Mouse (Mus musculus) left cerebral cortex, adult 8-10 months (tissue): ENCODE data around the gene Rngtt. TPM values are rescaled to one million over a fixed set of nuclear protein-coding genes. Genes with fewer than 3 reads are reported as not detected.
"Not testable (repeated sequence)": the region's sequence is repeated elsewhere in the genome, so short reads cannot be mapped to it uniquely, and the experiment has no call there.

Experiments used
- DNase-seq, 2 experiments: peaks; one replicate each; pipeline ENCODE4 v3.0.0; 2022; ENCODE audit warnings: low spot score in 2 of 2
- total RNA-seq, 4 experiments: library from RNA; stranded (reverse); gene quantifications; 2 replicates each; pipeline ENCODE4 v1.2.4; 2022

The Rngtt gene
- total RNA-seq, 4 experiments from 2014 or later: 25.7 to 30.2 (median 27.2) TPM

DNA sequence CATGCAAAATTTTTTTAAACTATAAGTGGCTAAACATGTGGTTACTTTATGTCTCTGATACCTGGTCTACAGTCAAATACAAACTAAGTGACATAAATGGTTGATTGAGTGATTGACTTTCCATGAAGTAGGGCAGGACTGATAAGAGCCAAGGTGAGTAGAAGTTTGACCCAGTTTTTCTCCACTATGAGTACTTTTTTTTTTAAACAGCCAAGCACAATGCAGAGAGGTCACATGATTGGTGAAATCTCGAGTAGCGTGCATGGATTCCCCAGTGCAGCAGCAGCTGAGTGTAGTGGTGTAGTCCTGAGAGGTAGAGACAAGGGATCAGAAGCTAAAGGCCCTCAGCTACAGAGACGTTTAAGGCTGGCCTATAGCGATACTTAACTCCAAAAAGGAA is 118.7 kb downstream of the Rngtt start:
- DNase-seq: no peak

DNA sequence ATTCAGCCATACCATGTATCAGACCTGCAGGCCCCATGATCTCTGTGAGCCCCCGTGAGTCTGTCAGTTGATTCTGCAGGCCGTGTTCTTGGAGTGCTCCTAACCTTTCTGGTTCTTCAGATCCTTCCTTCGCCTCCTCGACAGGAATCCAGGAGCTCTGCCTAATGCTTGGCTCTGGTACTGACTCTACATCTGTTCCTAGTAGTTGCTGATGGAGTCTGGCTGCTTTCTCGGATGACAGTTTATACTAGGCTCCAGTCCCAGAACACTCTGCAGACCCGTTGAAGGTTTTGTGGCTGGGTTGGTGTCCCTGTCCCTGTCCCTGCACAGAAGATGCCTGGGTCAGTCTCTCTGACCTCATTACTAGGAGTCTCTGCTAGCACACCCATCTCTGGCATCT is 131.8 kb downstream of the Rngtt start:
- no peak for DNase-seq

DNA sequence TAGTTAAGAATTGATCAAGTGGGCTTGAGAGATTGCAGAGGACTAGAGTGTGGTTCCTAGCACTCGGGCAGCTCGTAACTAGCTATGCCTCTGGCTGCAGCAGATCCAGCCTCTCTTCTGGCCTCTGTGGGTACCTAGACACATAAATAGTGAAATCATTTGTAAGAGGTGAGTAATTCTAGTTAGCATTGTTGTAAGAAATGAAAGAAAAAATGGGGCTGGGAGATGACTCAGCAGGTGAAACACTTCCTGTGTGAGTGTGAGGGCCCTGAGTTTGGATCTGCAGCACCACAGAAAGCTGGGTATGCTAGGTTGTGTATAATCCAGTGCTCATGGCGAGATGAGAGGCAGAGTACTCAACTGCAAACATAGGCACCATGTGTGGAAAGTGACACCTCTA is 136.2 kb downstream of the Rngtt start:
- DNase-seq: no peak

DNA sequence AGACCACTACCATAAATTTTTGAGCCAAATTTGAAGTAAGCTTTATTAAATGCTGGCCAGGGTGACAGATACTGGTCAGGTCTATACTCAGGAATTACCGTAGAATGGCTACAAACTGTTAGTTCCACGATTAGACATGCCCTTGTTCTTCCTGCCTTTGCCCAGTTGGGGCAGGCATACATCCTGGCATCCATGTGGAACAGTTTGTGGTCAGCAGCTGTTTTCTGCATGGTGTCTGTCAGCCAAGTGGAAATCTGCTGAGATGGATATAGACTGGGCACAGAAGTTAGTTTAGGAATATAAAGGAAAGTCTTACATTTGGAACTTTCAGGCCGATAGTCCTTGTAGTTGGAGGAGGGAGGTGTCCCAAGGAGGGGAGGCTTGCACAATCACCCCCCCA is 136.8 kb downstream of the Rngtt start:
- no peak for DNase-seq

DNA sequence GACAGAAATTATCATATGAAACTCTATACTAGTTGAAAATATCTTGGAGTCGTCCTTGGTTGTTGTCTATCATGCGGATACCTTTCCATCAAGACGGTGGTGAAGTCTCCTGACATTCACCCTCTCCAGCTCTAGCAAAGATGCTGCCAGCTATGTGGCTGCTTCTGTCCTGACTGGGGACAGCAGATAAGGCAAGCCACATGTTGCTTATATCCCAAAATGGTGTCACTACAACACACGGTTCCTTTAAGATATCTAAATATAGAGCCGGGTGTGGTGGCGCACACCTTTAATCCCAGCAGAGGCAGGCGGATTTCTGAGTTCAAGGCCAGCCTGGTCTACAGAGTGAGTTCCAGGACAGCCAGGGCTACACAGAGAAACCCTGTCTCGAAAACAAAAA is 140.2 kb downstream of the Rngtt start:
- DNase-seq: not testable (repeated sequence)

DNA sequence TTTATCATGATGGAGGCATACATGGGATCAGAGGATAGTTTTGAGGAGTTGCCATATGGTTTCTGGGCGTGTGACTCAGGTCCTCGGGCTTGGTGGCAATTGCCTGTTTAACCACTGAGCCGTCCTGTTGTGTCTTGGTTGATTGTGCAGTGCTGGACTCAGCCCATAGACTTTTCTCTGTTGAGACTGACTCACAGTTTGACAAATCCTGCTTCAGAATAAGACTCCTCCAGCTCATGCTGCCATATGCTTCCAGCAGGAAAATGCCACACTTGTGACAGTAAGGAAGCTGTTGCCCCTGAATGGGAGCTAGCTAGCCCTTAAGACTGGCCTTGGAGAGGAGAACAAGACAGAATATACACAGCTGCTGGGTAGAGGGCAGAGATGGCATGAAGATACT is 149.7 kb downstream of the Rngtt start:
- DNase-seq: no peak

DNA sequence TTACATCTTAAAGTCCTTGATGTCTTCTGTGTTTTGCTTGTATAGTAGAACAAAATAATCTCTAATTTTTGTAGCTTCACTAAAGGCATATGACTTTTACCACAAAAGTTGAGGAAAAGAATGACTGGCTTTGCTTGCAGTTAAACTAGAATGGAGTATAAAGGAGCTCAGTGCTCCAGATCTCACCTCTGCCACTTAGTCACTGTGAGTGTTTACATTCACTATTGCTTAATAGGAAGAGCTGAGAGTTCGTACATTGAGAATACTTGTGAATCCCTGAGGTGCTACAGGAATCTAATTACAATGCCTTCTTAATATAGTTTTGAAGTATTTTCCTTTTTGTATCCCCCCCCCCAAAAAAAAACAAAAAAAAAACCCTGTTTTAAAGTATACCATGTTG is 154.3 kb downstream of the Rngtt start:
- DNase-seq: no peak

DNA sequence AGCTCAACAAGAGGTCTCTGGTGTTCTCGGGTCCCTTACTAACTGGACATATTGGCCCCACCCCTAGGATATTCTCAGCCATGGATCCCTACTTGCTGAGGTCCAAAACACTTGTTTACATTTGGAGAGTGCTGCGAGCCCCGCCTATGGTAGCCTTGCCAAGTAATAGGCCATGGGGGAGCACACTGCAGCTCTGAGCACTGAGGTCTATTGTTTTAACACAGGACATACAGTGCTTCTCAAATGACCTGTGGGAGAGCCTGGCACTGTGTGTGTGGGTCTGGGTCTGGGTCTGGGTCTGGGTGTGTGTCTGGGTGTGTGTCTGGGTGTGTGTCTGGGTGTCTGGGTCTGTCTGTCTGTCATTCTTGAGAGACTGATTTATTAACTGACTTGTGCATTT is 155.8 kb downstream of the Rngtt start:
- no peak for DNase-seq

DNA sequence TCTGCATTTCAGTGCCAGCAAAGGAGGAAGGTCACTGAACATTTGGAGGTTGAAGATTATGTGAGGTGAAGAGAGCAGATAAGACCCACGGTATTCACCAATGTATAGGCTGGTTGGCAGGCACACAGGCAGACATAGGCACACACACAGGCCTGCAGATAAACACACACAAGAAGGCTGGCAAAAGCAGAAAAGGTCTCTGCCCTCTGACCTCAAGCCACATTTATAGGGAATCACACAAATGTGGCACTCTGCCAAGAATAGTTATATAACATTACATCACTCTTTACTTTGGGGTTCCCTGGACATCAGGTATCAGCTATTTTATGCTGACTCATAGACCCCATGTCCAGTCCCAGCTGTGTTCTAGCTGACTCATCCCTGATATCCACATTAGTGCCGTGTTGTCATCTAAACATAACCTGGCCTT is 156.9 kb downstream of the Rngtt start:
- no peak for DNase-seq

DNA sequence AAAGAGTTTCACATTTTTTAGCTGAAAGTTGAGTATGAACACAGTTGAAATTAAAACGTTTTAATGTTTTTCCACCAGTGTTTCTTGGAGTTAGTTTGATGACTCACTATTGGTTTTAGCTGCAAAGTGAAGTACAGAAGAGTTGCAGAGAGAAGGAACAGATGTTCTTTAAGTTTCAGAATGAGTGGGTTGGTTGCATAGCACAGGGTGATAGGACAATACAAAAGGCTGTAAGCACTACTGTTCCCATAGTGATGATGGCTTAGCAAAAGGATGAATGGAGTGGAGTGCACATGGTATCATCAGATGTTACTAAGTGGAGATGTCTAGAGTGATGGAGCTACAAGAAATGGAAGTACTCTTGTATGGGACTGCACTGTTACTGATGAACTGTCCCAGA is 157.5 kb downstream of the Rngtt start:
- peak in 1 of 2 experiments; percentile 30 for DNase-seq

DNA sequence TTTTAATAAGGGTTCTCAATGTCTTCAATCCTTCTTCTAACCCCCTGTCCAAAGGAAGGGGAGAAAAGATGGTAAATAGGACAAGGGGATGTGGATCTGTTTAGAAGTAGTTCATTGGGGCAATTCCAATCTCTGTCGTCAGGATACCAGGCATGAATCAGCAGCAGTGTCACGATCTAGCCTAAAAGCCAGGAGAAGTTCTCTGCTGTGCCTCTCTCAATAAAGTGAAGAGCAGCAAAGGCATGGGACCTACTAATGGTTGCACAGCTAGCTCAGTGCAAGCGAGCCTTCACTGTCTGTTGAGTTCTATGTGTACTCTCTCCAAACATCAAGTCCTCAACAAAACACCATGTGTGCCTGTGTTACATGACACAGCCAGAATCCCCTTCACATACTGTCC is 158.0 kb downstream of the Rngtt start:
- DNase-seq: no peak

DNA sequence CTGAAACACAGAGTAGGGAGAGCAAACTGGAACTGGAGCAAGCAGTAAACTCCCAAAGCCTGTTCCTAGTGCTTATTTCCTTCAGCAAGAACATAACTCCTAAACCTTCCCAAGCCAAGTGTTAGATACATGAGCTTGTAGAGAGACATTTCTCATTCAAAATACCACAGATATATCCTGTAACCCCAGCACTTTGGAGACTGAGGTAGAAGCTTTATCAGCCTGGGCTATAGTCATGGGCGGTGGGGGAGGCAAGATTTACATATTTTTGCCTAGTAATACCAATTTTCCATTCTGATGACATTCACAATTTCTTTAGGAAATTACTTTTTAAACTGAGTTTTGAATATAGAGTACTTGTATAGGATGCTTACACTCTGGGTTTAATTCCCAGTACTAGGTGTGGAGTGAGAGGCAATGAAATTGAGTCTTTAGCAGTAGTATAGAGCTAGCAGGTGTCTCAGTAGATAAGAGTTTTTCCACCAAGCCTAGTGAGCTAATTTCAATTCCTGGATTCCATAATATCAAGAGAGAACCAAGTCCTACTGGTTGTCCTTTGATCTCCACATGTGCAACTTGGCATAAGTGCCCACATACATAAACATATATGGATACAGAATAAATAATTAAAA is 160.7 kb downstream of the Rngtt start:
- DNase-seq: no peak

DNA sequence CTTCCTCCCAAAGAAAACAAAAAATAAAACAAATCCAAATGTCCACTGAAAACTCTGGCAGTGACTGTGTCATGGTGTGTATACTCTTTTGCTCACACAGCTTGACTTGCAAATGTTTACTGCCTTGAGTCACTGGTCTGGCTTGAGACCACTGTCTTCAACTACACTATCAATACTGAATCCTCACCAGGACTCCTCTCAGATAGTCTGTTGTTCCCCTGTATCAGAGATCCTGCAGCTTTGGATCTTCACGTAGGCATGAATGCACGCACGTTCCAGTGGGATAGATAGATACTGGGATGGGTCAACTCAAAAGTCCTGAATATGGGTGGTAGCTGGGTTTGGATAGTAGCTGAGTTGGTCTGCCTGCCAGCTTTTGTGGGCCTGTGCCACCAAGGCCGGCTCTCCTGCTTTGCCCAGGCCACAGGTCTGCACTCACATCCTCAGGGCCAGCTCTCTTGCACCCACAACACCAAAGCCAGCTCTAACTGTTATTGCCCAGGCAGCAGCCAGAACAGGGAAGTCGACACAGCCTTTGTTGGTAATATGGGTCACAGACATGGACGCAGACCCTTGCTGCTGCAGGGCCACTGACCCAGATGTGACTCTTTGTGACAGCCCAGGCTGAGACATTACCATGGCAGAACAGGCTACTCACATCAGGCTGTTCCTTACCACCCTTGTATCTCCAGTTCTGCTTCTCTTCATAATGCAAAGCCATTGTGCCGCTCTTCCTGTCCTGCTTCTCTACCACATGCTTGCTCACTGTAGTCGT is 168.1 kb downstream of the Rngtt start:
- no peak for DNase-seq

DNA sequence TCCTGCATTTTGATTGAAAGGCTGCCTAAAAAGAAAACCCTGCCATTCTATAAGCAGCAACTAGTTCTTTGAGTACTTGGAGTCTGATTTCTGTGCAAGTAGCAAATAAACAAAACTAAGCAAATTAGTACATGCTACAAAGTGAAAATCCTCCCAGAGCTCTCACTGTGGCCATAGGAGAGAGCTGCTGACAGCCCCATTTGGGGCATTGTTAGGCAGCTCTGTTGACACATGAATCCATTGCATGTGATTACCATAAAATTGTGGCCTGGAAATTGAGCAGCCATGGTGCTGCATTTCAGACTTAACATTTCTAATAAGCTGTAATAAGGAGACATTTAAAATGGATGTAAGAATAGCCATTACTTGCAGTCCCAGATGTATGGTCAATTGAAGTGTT is 171.6 kb downstream of the Rngtt start:
- no peak for DNase-seq

DNA sequence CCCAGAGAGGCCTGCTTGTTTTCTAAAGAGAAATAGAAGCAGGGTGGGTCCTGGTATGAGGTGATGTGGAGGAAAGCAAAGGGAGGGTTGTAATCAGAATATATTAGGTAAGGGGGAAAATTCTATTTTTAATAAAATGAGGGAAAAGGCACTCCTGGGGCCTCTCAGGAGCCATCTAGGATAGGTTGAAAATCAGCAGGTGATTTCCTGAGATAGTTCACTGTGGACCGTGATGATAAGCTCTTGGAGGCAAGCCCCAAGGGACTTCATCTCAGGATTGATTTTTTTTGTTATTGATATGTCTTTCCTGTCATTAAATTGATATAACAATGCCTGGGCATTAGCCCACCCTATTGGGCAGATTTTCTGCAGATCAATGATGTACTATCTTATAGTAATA is 175.9 kb downstream of the Rngtt start:
- DNase-seq: no peak

DNA sequence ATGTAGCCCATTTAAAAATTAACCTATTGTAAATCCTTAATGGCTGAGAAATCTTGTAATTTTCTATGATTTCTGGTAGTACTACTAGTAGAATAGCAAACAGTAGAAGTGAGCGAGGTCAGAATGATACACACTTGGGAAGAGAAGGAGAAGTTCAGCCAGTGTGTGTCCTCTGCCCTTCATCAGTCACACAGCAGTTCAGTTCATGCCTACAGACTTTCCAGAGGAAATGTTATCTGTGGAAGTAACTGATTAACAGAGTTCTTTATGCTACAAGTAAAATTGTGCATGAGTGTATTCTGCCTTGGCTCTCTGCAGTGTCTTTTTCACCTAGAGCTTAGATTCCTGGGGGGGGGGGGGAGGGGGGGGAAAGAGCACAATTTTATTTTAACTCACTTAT is 181.0 kb downstream of the Rngtt start:
- no peak for DNase-seq

DNA sequence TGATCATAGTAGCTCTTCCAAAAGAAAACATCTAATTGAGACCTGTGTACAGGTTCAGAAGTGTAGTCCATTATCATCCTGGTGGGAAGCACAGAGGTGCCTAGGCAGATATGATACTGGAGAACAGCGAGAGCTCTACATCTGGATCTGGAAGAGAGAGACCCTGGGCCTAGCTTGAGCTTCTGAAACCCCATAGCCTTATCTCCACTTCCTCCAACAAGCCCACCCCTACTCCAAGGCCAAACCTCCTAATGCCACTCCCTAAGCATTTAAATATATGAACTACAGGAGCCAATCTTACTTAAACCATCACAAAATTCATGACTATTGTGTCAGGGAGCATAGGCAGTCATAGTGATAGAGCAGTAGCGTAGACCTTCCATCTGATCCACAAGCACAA is 184.3 kb downstream of the Rngtt start:
- DNase-seq: no peak

DNA sequence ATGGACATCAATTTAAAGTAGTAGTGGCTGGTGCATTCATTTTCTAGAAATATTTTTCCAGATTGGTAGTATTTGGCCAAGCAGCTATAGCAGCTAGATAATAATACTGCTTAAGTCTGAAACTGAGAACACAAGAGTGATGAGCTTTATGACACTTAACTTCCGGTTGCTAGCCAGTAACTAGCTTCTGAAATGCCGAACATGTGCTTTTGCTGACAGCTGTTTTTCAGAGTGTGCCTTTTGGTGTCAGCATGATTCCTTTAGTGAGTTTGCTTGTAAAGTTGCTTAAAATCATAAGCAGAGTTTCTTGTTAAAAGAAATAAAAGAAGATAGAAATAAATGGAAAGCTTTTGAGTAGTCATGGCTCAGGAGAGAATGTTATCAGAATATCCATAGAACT is 186.9 kb downstream of the Rngtt start:
- no peak for DNase-seq

DNA sequence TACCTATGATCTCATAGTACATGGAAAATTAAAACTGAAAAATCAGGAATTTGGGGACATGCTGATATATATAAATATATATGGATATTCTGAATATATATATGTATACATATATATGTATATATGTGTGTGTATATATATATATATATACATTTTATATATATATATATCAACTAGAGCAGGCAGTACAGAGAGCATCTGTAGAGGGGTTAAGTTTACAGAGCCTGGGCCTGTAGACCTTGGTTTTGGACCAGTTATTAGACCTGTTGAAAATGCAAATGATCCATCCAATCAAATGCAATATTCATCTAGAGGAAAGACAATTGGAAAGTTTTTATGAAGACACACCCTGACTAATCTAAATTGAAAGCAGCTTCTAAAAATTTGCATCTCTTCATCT is 187.5 kb downstream of the Rngtt start:
- DNase-seq: no peak

DNA sequence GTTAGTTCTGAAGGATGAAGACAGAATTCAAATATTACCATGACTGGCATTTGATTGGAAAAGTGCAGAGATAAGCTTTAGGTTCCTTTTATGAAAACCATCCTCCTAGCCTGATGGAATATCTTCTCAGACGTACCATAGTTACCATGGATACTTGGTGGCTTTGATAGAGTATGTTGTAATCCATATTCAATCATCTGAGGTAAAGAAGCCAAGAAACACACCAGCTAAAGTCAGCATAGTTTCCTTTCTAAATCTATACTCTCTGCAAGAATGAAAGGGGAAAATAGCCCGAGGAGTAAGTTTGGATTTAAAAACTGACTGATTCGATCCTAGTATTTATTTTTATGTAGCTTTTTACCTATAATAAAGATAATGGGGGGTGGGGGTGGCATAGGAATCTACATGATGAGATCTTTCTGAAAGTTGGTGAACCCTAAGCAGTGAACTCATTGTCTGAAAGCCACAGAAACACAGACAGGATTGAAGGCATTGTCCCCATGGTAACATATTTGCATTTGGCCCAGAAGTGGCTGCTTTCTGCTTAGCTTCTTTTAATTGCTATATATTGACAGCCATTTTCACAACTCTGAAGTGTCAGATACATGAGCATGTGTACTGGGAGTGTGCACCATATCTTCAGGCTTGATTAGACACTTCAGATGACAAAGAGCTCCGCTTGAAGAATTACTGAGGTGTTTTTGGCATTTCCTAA is 188.2 kb downstream of the Rngtt start:
- no peak for DNase-seq

DNA sequence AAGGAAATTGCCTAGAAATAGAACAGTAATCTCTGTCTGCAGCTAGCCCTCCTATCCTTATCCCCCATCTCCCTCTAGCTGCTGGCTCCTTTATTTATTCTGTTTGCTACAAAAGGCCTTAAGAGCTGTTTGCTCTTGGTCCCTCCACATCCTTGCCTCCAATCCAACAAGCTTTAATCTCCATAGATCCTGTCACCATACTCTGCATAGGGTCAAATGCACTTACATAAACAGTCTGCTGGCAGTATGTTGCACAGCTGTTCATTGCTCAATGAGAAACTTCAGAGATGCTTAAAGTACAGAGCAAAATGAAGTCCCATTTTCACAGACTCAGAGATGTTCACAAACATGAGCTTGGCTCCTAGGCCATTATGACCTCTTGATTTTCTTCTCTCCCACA is 196.5 kb downstream of the Rngtt start:
- DNase-seq: no peak

DNA sequence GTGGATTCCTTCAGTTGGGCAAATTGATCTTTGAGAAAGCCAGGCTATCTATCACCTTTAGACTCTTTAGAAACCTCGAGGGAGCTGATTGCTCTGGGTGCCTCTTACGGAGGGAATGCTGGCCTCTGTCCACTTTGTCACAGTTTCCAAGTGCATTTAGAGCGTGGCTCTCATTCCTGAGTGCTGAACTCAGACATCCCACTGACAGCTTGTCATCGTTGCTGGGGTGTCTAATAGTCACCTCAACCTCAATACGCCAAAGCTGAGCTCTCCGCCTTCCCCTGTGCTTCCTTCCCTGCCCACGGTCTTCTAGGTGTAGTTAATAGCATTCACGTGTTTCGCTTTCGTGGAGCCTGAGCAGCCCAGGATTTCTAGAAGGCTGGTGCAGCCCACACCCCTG is 200.4 kb downstream of the Rngtt start:
- no peak for DNase-seq

DNA sequence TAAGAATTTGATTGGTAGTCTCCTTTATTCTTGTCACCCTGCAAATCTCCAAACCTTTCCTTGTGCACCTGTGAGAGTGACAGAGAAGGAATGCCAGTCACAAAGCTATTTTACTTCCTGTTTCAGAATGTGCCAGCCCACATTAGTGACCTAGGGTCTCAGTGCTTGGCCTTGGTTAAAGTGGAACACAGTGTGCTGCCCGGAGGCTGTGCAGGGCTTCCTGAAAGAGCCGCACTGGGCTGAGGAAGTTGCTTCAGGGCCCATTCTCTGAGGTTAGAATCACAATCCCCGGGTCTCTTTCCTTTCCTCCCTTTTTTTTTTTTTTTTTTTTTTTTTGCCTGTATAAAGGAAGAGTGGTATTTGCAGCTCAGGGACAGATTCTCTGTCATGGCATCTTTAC is 203.3 kb downstream of the Rngtt start:
- no peak for DNase-seq
